Mouse (Mus musculus) hindbrain, embryonic 15.5 days (tissue): Measurements from ENCODE around the gene Gipc1. TPM values are rescaled to one million over a fixed set of nuclear protein-coding genes. Genes with fewer than 3 reads are reported as not detected.

ENCODE experiments used
- ATAC-seq: fragments of 200-750 bp; cut with Nextera tagmentation; 2 replicates; pipeline ENCODE4 v1.8.0; 2017; ENCODE audit warnings: low read depth, moderate number of reproducible peaks, moderate TSS enrichment; ENCODE audit not compliant: low FRiP score
- H3K27ac ChIP-seq: fragments of 300-500 bp; sonication (generic); replicated peaks from 2 replicates; pipeline ENCODE4 v1.5.1; 2015; ENCODE audit warnings: mild to moderate bottlenecking, inconsistent platforms
- H3K27me3 ChIP-seq: fragments of 300-500 bp; sonication (generic); 2 replicates; pipeline ENCODE4 v1.6.1; 2015; ENCODE audit warnings: control low read depth, inconsistent platforms
- H3K36me3 ChIP-seq: fragments of 300-500 bp; sonication (generic); 2 replicates; pipeline ENCODE4 v1.6.1; 2015; ENCODE audit warnings: control low read depth, inconsistent platforms
- H3K4me1 ChIP-seq: fragments of 300-500 bp; sonication (generic); replicated peaks from 2 replicates; pipeline ENCODE4 v1.6.1; 2015; ENCODE audit warnings: control low read depth, inconsistent platforms
- H3K4me2 ChIP-seq: fragments of 300-500 bp; sonication (generic); 2 replicates; pipeline ENCODE4 v1.6.1; 2015; ENCODE audit warnings: moderate library complexity, mild to moderate bottlenecking, inconsistent platforms
- H3K4me3 ChIP-seq: fragments of 300-500 bp; sonication (generic); 2 replicates; pipeline ENCODE4 v1.5.1; 2015; ENCODE audit warnings: mild to moderate bottlenecking, inconsistent platforms
- H3K9ac ChIP-seq: fragments of 300-500 bp; sonication (generic); 2 replicates; pipeline ENCODE4 v1.6.1; 2015; ENCODE audit warnings: inconsistent platforms
- H3K9me3 ChIP-seq: fragments of 300-500 bp; sonication (generic); 2 replicates; pipeline ENCODE4 v1.6.1; 2016; ENCODE audit warnings: control low read depth, inconsistent platforms
- WGBS: fragments of 180-500 bp; shearing (Covaris S2); methylation state at CpG from one replicate; pipeline ENCODE4 v1.1.7; 2015; 5-methylcytosine and 5-hydroxymethylcytosine counted together
- polyA plus RNA-seq: library from polyadenylated mRNA; unstranded; fragments of >200 nt; fragmentation: Nextera tagmentation; extraction: Ambion mirVana; gene quantifications from 2 replicates; pipeline ENCODE4 v1.2.1, GENCODE M21; 2015

Gene Gipc1
- polyA plus RNA-seq, 1 experiment from 2014 or later, result 133 TPM

DNA sequence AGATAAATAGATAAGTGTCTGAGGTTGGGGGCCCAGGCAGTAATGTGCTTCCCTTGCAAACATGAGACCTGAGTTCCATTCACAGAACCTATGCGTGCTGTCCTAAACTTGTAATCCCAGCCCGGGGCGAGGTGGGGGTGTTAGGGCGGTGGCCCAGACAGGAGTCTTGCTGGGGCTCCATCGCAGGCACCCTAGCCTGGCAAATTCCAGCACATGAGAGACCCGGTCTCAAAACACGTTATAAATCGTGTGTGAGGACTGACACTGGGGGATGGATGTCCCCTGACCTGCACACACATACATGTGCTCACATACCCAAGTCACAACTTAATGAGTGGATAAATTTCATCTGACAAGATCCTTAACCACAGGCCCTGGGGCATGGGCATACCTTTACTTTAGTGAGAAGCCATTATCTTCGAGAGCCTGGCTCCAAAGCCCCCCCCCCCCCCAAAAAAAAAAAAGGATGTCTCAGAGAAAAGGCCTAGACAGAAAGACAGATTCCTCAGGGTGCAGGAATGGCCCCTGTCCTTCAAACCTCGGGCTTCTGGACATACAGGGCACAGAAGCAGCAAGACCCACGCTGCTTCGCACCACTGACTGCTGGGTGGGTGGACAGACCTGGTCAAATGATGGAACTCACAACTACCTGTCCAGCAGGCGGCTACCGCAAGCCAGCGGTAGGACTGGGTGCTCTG is 30.6 kb upstream of the Gipc1 start:
- Histone ChIP-seq H3K36me3 (no peaks in the 10 kb centered on the region), H3K9me3 (no peaks in the 10 kb centered on the region), H3K4me3 (peak overlapping the region; percentile 42), H3K4me2 (peak overlapping the region; percentile 85), H3K27ac (peak overlapping the region; percentile 68; the same call in 1 of the 2 replicates), H3K4me1 (peaks cover 7% of the 10 kb centered on the region), H3K9ac (peak overlapping the region; percentile 66), H3K27me3 (no peaks in the 10 kb centered on the region)
- peak; percentile 87 for ATAC-seq
- 59% methylated on average over 15 of the region's 15 CpGs for WGBS

DNA sequence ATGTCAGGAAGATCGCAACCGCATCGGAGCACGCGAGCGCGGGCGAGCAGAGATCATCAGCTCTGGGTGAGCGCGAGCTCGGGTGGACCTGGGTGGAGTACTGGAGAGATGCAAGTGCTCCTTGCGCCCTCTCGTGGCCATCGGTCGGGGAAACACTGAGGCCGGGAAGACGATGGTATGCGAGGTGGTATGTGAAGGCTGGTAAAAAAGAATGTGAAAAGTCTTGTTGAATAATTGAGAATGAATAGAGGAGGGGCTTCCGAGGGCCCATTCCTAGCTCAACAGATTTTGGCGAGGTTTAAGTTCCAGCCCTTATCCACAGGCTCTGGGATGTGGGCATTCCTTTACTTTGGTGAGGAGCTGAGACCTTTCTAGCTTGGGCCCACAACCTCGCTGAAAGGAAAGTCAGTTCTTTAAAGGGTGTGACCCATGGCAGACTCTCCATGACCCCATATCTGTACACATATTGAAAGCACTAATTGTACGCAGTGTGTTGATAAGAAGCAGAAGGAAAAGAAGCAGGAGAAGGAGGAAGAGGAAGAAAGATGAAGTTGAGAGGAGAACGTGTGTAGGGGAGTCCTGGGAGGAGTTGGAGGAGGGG is 30.0 kb upstream of the Gipc1 start:
- Histone ChIP-seq H3K27ac (peak overlapping the region; percentile 68; the same call in 1 of the 2 replicates), H3K4me3 (peak overlapping the region; percentile 42), H3K9me3 (no peaks in the 10 kb centered on the region), H3K4me2 (peak overlapping the region; percentile 85), H3K9ac (peak overlapping the region; percentile 66), H3K36me3 (no peaks in the 10 kb centered on the region), H3K27me3 (no peaks in the 10 kb centered on the region), H3K4me1 (peaks cover 7% of the 10 kb centered on the region)
- ATAC-seq, result peak; percentile 95
- WGBS, result 11% methylated on average over 23 of the region's 23 CpGs

DNA sequence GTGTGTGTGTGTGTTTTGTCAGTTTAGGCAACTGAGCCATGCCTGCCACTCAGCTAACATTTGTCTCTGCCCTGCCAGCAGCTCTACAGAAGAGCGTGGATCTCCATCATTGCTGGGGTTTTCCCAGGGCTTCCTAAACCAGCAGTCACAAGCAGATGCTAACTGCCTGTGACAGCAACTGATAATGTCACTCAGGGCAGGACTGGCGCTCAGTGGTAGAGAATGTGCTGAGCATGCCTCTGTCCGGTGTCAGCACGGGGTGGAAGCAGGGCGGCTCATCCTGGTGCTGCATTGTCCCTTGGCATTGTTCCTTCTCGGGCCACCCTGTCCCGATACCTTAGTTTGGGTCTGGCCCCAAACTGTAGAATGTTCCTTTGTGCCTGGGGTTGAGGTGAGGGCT is 28.9 kb upstream of the Gipc1 start:
- no peaks in the 10 kb centered on the region for H3K27me3 ChIP-seq
- H3K4me1 ChIP-seq, result peaks cover 7% of the 10 kb centered on the region
- no peak overlapping the region for H3K4me2 ChIP-seq
- no peak overlapping the region for H3K9ac ChIP-seq
- no peaks in the 10 kb centered on the region for H3K9me3 ChIP-seq
- H3K36me3 ChIP-seq, result no peaks in the 10 kb centered on the region
- H3K4me3 ChIP-seq, result no peak overlapping the region
- H3K27ac ChIP-seq, result no peak overlapping the region
- no peak for ATAC-seq
- 94% methylated on average over 7 of the region's 7 CpGs for WGBS

DNA sequence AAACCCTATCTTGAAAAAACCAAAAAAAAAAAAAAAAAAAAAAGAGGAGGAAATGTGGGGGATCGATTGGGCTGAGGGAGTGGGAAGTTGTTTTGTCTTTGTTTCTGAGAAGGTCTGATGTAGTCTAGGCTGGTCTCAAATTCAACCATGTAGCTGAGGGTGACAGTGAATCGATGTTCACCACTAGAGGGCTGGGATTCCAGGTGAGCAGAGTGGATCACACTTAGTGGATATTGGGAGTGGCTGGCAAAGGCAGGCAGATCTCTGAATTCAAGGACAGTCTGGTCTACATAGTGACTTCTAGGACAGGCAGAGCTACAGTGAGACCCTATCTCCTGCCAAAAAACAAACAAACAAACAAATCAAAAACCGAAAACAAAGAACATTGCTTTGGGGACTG is 27.7 kb upstream of the Gipc1 start:
- no peaks in the 10 kb centered on the region for H3K36me3 ChIP-seq
- H3K9ac ChIP-seq, result no peak overlapping the region
- H3K4me1 ChIP-seq, result peaks cover 7% of the 10 kb centered on the region
- H3K4me3 ChIP-seq, result no peak overlapping the region
- no peak for ATAC-seq
- H3K9me3 ChIP-seq, result no peaks in the 10 kb centered on the region
- WGBS, result 40% methylated on average over 3 of the region's 3 CpGs
- H3K27me3 ChIP-seq, result no peaks in the 10 kb centered on the region
- no peak overlapping the region for H3K4me2 ChIP-seq
- no peak overlapping the region for H3K27ac ChIP-seq

DNA sequence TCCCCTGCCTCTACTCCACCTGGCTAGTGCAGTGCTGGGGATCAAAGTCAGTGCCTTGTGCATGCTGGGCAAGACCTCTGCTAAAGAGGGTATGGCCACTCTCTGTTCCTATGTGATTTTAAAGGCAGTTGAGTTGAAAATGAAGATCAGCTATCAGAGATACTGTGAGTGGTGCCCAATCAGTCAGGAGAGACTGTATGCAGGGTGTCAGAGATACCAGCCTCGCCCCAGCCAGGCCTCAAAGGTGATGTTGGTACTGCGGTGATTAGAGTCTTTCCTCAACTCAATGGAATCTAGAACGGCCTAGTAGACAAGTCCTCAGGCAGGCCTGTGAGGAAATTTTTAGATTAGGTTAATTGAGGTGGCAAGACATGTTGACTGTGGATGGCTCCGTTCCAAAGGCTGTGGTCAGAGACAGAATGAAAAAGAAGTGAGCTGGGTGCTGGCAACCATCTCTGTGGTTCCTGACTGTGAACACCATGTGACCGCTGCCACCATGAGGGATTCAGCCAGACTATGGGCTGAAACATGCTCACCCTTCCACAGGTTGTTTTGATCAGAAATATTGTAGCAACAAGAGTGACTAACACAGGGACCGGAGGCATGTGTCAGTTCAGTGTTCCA is 26.7 kb upstream of the Gipc1 start:
- H3K4me2 ChIP-seq, result no peak overlapping the region
- H3K9ac ChIP-seq, result no peak overlapping the region
- peaks cover 7% of the 10 kb centered on the region for H3K4me1 ChIP-seq
- no peaks in the 10 kb centered on the region for H3K36me3 ChIP-seq
- 94% methylated on average over 6 of the region's 6 CpGs for WGBS
- H3K27me3 ChIP-seq, result no peaks in the 10 kb centered on the region
- no peak overlapping the region for H3K4me3 ChIP-seq
- ATAC-seq, result no peak
- H3K27ac ChIP-seq, result no peak overlapping the region
- H3K9me3 ChIP-seq, result no peaks in the 10 kb centered on the region

DNA sequence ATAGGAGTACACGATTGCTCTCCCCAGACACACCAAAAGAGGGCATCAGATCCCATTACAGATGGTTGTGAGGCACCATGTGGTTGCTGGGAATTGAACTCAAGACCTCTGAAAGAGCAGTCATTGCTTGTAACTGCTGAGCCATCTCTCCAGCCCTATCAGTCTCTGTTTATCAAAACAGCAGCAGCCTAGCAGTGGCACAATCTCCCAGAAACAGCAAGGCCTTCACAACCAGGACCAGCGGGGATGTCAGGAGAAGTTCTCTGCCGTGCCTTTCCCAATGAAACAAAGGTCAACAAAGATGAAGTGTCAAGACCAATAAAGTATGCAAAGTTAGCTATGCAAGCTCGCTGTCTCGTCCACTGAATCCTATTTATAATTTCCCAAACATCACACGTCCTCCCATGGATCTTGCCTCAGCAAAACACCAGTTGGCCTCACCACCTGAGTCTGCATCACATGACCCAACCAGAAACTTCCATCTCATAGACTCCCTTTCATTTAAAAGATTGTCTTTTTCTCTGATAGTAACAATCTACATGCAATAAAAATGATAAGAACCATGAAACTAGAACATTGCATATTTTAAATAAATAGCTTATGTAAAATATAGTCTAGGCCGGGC is 20.3 kb upstream of the Gipc1 start:
- no peaks in the 10 kb centered on the region for H3K36me3 ChIP-seq
- H3K27ac ChIP-seq, result no peak overlapping the region
- no peak overlapping the region for H3K9ac ChIP-seq
- H3K4me2 ChIP-seq, result no peak overlapping the region
- H3K4me1 ChIP-seq, result no peaks in the 10 kb centered on the region
- no peaks in the 10 kb centered on the region for H3K27me3 ChIP-seq
- WGBS, result 91% methylated on average over 7 of the region's 7 CpGs
- no peak overlapping the region for H3K4me3 ChIP-seq
- H3K9me3 ChIP-seq, result no peaks in the 10 kb centered on the region
- no peak for ATAC-seq

DNA sequence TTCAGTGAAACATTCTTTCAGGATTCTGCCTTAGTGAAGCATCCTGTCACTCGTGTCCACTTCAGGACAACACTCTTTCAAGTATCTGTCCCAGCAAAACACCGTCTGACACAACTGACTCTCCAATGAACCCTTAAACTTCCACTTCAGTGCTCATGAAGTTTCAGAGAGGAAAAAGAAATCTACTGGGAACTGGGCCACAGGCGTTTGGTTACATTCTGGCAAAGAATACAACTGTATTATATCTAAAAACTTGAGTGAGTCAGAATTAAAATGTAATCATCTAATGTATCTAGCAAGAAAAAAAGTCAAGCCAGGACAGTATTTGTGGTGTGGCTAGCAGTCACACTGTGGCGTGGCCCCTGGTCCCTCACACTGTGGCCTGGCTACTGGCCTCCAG is 13.6 kb upstream of the Gipc1 start:
- H3K4me1 ChIP-seq, result no peaks in the 10 kb centered on the region
- H3K9ac ChIP-seq, result no peak overlapping the region
- H3K4me3 ChIP-seq, result no peak overlapping the region
- no peaks in the 10 kb centered on the region for H3K36me3 ChIP-seq
- no peaks in the 10 kb centered on the region for H3K9me3 ChIP-seq
- no peak overlapping the region for H3K4me2 ChIP-seq
- H3K27me3 ChIP-seq, result no peaks in the 10 kb centered on the region
- no peak for ATAC-seq
- H3K27ac ChIP-seq, result no peak overlapping the region
- WGBS, result 80% methylated on average over 4 of the region's 4 CpGs

DNA sequence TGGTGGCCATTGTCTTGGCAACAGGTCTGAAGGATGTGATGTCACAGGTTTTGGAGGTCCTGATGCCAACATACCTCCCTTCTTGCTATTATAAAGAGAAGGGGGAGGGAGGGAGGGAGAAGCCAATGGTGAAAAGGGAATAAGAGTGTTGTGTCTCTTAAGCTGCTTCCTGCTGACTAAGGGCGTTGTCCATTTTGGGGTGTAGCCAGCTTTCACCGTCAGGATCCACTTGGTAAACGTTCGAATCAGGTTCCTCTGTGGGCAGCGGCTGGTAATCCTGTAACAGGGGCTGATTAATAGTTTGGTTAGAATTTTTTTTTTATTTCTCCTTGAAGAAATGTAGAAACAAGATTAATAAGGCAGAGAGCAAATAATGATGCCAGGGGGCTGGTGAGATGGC is 12.8 kb upstream of the Gipc1 start:
- Histone ChIP-seq H3K9me3 (no peaks in the 10 kb centered on the region), H3K9ac (no peak overlapping the region), H3K4me3 (no peak overlapping the region), H3K4me1 (no peaks in the 10 kb centered on the region), H3K4me2 (no peak overlapping the region), H3K36me3 (no peaks in the 10 kb centered on the region), H3K27me3 (no peaks in the 10 kb centered on the region), H3K27ac (no peak overlapping the region)
- no peak for ATAC-seq
- WGBS, result 78% methylated on average over 5 of the region's 5 CpGs

DNA sequence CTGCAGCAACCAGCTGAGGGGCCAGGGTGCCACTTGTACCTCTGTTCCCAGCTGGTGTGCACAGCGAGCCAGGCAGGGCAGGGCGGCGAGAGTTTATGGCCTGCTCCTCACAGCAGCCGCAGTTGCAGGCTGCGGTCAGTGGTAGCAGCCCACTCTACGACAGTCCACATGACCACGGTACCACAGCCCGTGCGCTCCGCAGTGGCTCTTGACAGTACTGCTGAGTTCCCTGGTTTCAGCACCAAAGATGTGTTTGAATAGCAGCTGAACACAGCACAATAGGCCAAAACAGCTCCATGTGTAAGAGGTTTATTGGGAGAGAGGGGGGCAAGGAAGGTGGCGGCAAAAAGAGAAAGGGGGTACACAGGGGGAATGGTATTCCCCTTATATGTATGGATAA is 5.0 kb upstream of the Gipc1 start:
- no peak overlapping the region for H3K4me2 ChIP-seq
- H3K27me3 ChIP-seq, result no peaks in the 10 kb centered on the region
- H3K9me3 ChIP-seq, result no peaks in the 10 kb centered on the region
- H3K36me3 ChIP-seq, result no peaks in the 10 kb centered on the region
- H3K4me3 ChIP-seq, result no peak overlapping the region
- H3K9ac ChIP-seq, result no peak overlapping the region
- 97% methylated on average over 11 of the region's 11 CpGs for WGBS
- ATAC-seq, result no peak
- H3K27ac ChIP-seq, result no peak overlapping the region
- H3K4me1 ChIP-seq, result peaks cover 5% of the 10 kb centered on the region

DNA sequence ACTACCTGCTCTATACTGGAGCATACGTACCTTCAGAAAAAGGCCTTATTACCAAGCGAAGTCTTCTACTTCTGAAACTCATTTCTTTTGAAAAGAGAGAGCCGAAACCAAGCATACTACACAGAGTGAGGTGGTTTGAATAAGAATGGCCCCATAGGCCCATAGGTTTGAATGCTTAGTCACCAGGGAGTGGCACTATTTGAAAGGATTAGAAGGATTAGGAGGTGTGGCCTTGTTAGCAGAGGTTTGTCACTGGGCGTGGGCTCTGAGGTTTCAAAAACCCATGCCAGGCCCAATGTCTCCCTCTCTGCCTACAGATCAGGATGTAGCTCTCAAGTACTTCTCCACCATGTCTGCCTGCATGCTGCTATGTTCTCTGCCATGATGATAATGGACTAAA is 4.4 kb upstream of the Gipc1 start:
- Histone ChIP-seq H3K27me3 (no peaks in the 10 kb centered on the region), H3K9ac (no peak overlapping the region), H3K27ac (no peak overlapping the region), H3K9me3 (no peaks in the 10 kb centered on the region), H3K36me3 (no peaks in the 10 kb centered on the region), H3K4me3 (no peak overlapping the region), H3K4me1 (peaks cover 5% of the 10 kb centered on the region), H3K4me2 (no peak overlapping the region)
- no peak for ATAC-seq
- WGBS, result 92% methylated on average over 4 of the region's 4 CpGs

DNA sequence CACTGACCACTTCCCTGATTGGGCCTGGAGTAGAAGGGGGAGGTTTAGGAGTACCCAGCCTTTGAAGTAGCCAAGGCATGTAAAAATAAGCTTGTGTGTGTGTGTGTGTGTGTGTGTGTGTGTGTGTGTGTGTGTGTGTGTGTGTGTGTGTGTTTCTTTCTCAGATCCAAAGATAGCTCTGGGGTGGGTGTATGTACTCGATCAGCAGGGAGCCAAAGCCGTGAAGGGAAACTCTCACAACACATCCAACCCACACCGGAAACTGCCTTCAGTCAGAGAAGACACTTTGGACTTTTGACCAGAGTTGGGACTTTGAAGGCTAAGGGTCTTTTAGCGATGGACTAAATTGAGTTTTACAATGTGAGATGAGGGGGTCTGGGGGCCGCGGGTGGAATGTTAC is 2.8 kb upstream of the Gipc1 start:
- 93% methylated on average over 6 of the region's 6 CpGs for WGBS
- no peak for ATAC-seq
- H3K9me3 ChIP-seq, result no peaks in the 10 kb centered on the region
- no peak overlapping the region for H3K4me3 ChIP-seq
- no peak overlapping the region for H3K9ac ChIP-seq
- H3K27ac ChIP-seq, result no peak overlapping the region
- H3K27me3 ChIP-seq, result no peaks in the 10 kb centered on the region
- no peak overlapping the region for H3K4me2 ChIP-seq
- no peaks in the 10 kb centered on the region for H3K36me3 ChIP-seq
- H3K4me1 ChIP-seq, result peaks cover 19% of the 10 kb centered on the region
